Mouse (Mus musculus) lung, adult 2 months (tissue): Measurements from ENCODE around the gene Snx27.

Experiments used
- CTCF ChIP-seq: fragments of 200-500 bp; IDR thresholded peaks from 2 replicates; pipeline ENCODE4 v1.5.1; 2011; ENCODE audit warnings: mild to moderate bottlenecking, low read length, control low read depth; ENCODE audit not compliant: insufficient read depth
- POLR2A ChIP-seq: fragments of 200-500 bp; IDR thresholded peaks from 2 replicates; pipeline ENCODE4 v1.6.1; 2011; ENCODE audit warnings: low read depth, mild to moderate bottlenecking, control low read depth, low read length, borderline replicate concordance; ENCODE audit errors: extremely low read depth

DNA sequence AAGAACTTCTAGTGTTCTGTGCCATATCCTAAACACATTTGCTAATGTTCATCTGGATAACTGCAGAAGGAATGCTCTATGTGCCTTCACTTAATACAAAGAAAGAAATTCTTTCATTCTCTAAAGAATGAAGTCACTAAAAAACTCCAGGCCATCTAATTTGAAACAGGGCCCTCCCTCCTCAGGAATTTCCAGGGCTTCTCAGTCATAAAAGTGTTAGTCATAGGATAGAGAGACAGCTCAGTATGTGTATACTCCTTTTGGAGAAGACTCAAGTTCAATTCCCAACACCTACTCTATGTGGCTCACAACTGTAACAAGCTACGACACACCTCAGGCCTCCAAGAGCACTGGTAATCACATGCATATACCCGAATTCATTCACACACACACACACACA lies 17.0 kb downstream of the Snx27 start:
- TF ChIP-seq CTCF (no peak), POLR2A (no peak)
